Mouse (Mus musculus): ENCODE measurements around the gene Magix. TPM values are rescaled to one million over a fixed set of nuclear protein-coding genes. Genes with fewer than 3 reads are reported as not detected.
A peak's percentile ranks its signal among the peaks of the same experiment; 100 is the strongest.

The Magix gene
- total and polyA plus RNA-seq, 2 experiments from 2014 or later, result 0.22 TPM; not detected in 1

- WGBS, result 29% methylated on average over 25 of the region's 25 CpGs
- ATAC-seq, result peak; percentile 97
Measured at GRCm38 (mm10) chrX:7648671-7649304, 32.3 kb downstream of the Magix start.

GRCm38 (mm10) chrX:7645349-7645748, 35.7 kb downstream of the Magix start:
- Histone ChIP-seq H3K36me3 (ENCODE audit: insufficient read depth) (peaks cover 2% of the 10 kb centered on the region; the same call in 1 of the 2 replicates), H3K4me3 (ENCODE audit: low read depth, low read length) (no peak overlapping the region), H3K27ac (ENCODE audit: low read depth, low read length) (no peak overlapping the region), H3K4me2 (ENCODE audit: low read depth) (no peak overlapping the region), H3K9me3 (ENCODE audit: low read length) (no peaks in the 10 kb centered on the region), H3K4me1 (ENCODE audit: insufficient read depth) (no peaks in the 10 kb centered on the region), H3K9ac (no peak overlapping the region), H3K27me3 (ENCODE audit: insufficient read depth, low read length) (no peaks in the 10 kb centered on the region)
- 18% methylated on average over 5 of the region's 5 CpGs for WGBS
- no peak for ATAC-seq
- peak; percentile 83 for DNase-seq
- TF ChIP-seq CTCF (IDR thresholded peaks at IDR 0.05; ENCODE audit: low read depth), result peak; percentile 69

More at GRCm38 (mm10) chrX:7648671-7649304, 32.3 kb downstream of the Magix start:
- peak; percentile 42; the same call in 1 of the 2 replicates for TF ChIP-seq CTCF (IDR thresholded peaks at IDR 0.05; ENCODE audit: low read depth)
- H3K4me2 ChIP-seq (ENCODE audit: low read depth), result peak overlapping the region; percentile 50
- peak overlapping the region; percentile 54; the same call in 1 of the 2 replicates for H3K27ac ChIP-seq (ENCODE audit: low read depth, low read length)
- H3K9me3 ChIP-seq (ENCODE audit: low read length), result no peaks in the 10 kb centered on the region
- peak overlapping the region; percentile 29 for H3K4me3 ChIP-seq (ENCODE audit: low read depth, low read length)
- no peaks in the 10 kb centered on the region for H3K27me3 ChIP-seq (ENCODE audit: insufficient read depth, low read length)
- peak; percentile 88 for DNase-seq
- H3K36me3 ChIP-seq (ENCODE audit: insufficient read depth), result 0 out of 2 replicates have a peak, but pooled peaks cover 4% of the 10 kb centered on the region
- H3K9ac ChIP-seq, result peak overlapping the region; percentile 47
- H3K4me1 ChIP-seq (ENCODE audit: insufficient read depth), result no peaks in the 10 kb centered on the region

- H3K27me3 ChIP-seq (ENCODE audit: insufficient read depth, low read length), result no peaks in the 10 kb centered on the region
- no peak overlapping the region for H3K27ac ChIP-seq (ENCODE audit: low read depth, low read length)
- H3K9me3 ChIP-seq (ENCODE audit: low read length), result no peaks in the 10 kb centered on the region
- DNase-seq (no peak), ATAC-seq (no peak)
- WGBS, result 52% methylated on average over 12 of the region's 12 CpGs
- TF ChIP-seq CTCF (IDR thresholded peaks at IDR 0.05; ENCODE audit: low read depth), result no peak
- H3K4me3 ChIP-seq (ENCODE audit: low read depth, low read length), result peak overlapping the region; percentile 5; the same call in 1 of the 2 replicates
- H3K4me1 ChIP-seq (ENCODE audit: insufficient read depth), result no peaks in the 10 kb centered on the region
- H3K36me3 ChIP-seq (ENCODE audit: insufficient read depth), result peaks cover 2% of the 10 kb centered on the region; the same call in 1 of the 2 replicates
- peak overlapping the region; percentile 63 for H3K4me2 ChIP-seq (ENCODE audit: low read depth)
- H3K9ac ChIP-seq, result no peak overlapping the region
Measured at GRCm38 (mm10) chrX:7640785-7641184, 40.3 kb downstream of the Magix start.

- no peaks in the 10 kb centered on the region for H3K9me3 ChIP-seq (ENCODE audit: low read length)
- no peaks in the 10 kb centered on the region for H3K27me3 ChIP-seq (ENCODE audit: insufficient read depth, low read length)
- peak overlapping the region; percentile 51 for H3K4me3 ChIP-seq (ENCODE audit: low read depth, low read length)
- DNase-seq (peak; percentile 43), ATAC-seq (peak; percentile 32)
- H3K9ac ChIP-seq, result peak overlapping the region; percentile 65
- peak overlapping the region; percentile 63 for H3K4me2 ChIP-seq (ENCODE audit: low read depth)
- H3K36me3 ChIP-seq (ENCODE audit: insufficient read depth), result peaks cover 2% of the 10 kb centered on the region; the same call in 1 of the 2 replicates
- H3K27ac ChIP-seq (ENCODE audit: low read depth, low read length), result peak overlapping the region; percentile 88
- no peaks in the 10 kb centered on the region for H3K4me1 ChIP-seq (ENCODE audit: insufficient read depth)
- 31% methylated on average over 13 of the region's 13 CpGs for WGBS
- no peak for TF ChIP-seq CTCF (IDR thresholded peaks at IDR 0.05; ENCODE audit: low read depth)
Measured at GRCm38 (mm10) chrX:7639536-7640325, 41.3 kb downstream of the Magix start.

GRCm38 (mm10) chrX:7638401-7639091, 42.5 kb downstream of the Magix start, which contains the start of gene Syp:
TSS of gene Syp (plus strand) at chrX:7638471.
- peak within 1 kb of the TSS; percentile 51 for H3K4me3 ChIP-seq (ENCODE audit: low read depth, low read length)
- H3K9me3 ChIP-seq (ENCODE audit: low read length), result no peaks in the 10 kb centered on the region
- TF ChIP-seq CTCF (IDR thresholded peaks at IDR 0.05; ENCODE audit: low read depth), result no peak
- peak within 1 kb of the TSS; percentile 65 for H3K9ac ChIP-seq
- peak within 1 kb of the TSS; percentile 63 for H3K4me2 ChIP-seq (ENCODE audit: low read depth)
- 19% methylated on average over 26 of the region's 42 CpGs for WGBS
- H3K27me3 ChIP-seq (ENCODE audit: insufficient read depth, low read length), result no peaks in the 10 kb centered on the region
- no peaks in the 10 kb centered on the region for H3K4me1 ChIP-seq (ENCODE audit: insufficient read depth)
- DNase-seq, result peak; percentile 91
- peaks cover 2% of the 10 kb centered on the region; the same call in 1 of the 2 replicates for H3K36me3 ChIP-seq (ENCODE audit: insufficient read depth)
- ATAC-seq, result peak; percentile 88
- H3K27ac ChIP-seq (ENCODE audit: low read depth, low read length), result peak within 1 kb of the TSS; percentile 88

- Histone ChIP-seq H3K36me3 (ENCODE audit: insufficient read depth) (no peaks in the 10 kb centered on the region), H3K4me2 (ENCODE audit: low read depth) (no peak overlapping the region), H3K9me3 (ENCODE audit: low read length) (no peaks in the 10 kb centered on the region), H3K27ac (ENCODE audit: low read depth, low read length) (no peak overlapping the region), H3K4me1 (ENCODE audit: insufficient read depth) (no peaks in the 10 kb centered on the region), H3K9ac (no peak overlapping the region), H3K27me3 (ENCODE audit: insufficient read depth, low read length) (no peaks in the 10 kb centered on the region), H3K4me3 (ENCODE audit: low read depth, low read length) (no peak overlapping the region)
- WGBS, result 75% methylated on average over 3 of the region's 3 CpGs
- ATAC-seq, result no peak
- no peak for TF ChIP-seq CTCF (IDR thresholded peaks at IDR 0.05; ENCODE audit: low read depth)
- DNase-seq, result no peak
Measured at GRCm38 (mm10) chrX:7635101-7635500, 46.0 kb downstream of the Magix start.

Data from forebrain, postnatal 0 days (tissue).